Mouse (Mus musculus): ENCODE results near the gene Hapln4. TPM values are rescaled to one million over a fixed set of nuclear protein-coding genes. Genes with fewer than 3 reads are reported as not detected.

Hapln4 gene
- total and polyA plus RNA-seq, 3 experiments, result 0.07 to 0.30 (median 0.20) TPM

DNA sequence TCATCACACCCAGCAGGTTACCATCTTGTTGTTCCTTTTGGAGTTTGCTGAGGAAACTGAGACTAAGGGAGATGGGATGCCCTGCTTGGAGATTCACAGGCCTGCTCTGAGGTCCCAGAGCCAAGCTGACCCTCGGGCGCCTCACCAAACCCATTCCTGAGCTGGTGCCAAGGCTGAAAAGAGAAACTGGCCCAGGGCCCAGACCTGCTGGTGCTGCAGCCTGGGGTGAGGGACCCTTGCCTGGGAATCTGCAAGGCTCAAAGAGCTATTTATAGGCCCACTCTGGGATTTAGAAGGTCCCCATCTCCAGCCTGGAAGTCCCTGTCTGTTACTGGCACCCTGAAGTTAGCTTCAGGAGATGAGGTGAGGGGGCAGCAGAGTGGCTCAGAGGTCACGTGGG lies 45.2 kb downstream of the Hapln4 start:
- Histone ChIP-seq H3K27ac (ENCODE audit: insufficient read depth, low read depth) (no peak overlapping the region), H3K4me3 (replicated peaks in 1 of 3; ENCODE audit: low read depth in 2 of 3, low read length in 2 of 3, poor library complexity in 1 of 3) (no peak overlapping the region), H3K9ac (ENCODE audit: insufficient read depth, low read depth) (no peak overlapping the region), H3K79me2 (replicated peaks; ENCODE audit: control insufficient read depth, extremely low read depth, insufficient read depth, poor library complexity, severe bottlenecking) (peaks cover 14% of the 10 kb centered on the region), H3K9me3 (replicated peaks; ENCODE audit: low read length) (no peaks in the 10 kb centered on the region), H3K4me2 (ENCODE audit: insufficient read depth, low read depth, poor library complexity, severe bottlenecking) (no peak overlapping the region), H3K27me3 (replicated peaks) (no peaks in the 10 kb centered on the region), H3K4me1 (ENCODE audit: control insufficient read depth in 1 of 2, insufficient read depth in 2 of 2) (peaks cover 6 to 35% of the 10 kb centered on the region in 2 experiments; a peak in 3 of 4 replicates), H3K36me3 (replicated peaks in 1 of 2; ENCODE audit: control insufficient read depth in 1 of 2, insufficient read depth in 1 of 2, low read length in 1 of 2) (peaks cover 6 to 19% of the 10 kb centered on the region in 2 experiments)
- no peak for DNase-seq (ENCODE audit: extremely low read depth)
- TF ChIP-seq JUND (conservative IDR thresholded peaks at IDR 0.05; ENCODE audit: low read depth, low read length), result no peak
- TF ChIP-seq CHD1 (IDR thresholded peaks at IDR 0.05; ENCODE audit: low read depth, low read length), result no peak
- no peak for TF ChIP-seq NRF1 (IDR thresholded peaks at IDR 0.05; ENCODE audit: low read depth, low read length)
- no peak for TF ChIP-seq E2F4 (IDR thresholded peaks at IDR 0.05; ENCODE audit: insufficient replicate concordance, low read depth, low read length)
- TF ChIP-seq JUN (IDR thresholded peaks at IDR 0.05; ENCODE audit: insufficient read depth, low read depth, low read length), result no peak
- no peak for TF ChIP-seq CHD2 (IDR thresholded peaks at IDR 0.05; ENCODE audit: low read length)
- TF ChIP-seq MAZ (IDR thresholded peaks at IDR 0.05; ENCODE audit: low read depth, low read length), result no peak
- TF ChIP-seq GABPA (IDR thresholded peaks at IDR 0.05; ENCODE audit: insufficient replicate concordance, low read depth, low read length), result no peak
- no peak for TF ChIP-seq HCFC1 (IDR thresholded peaks at IDR 0.05; ENCODE audit: low read depth, low read length)
- no peak for TF ChIP-seq SMC3 (IDR thresholded peaks at IDR 0.05; ENCODE audit: low read depth, low read length)
- no peak for TF ChIP-seq POLR2A (IDR thresholded peaks at IDR 0.05; ENCODE audit: low read depth, low read length)
- dilution Hi-C loops (cut with MboI; ENCODE audit: extremely low pct_ligation_motif_present, extremely low pct_unique_long_range_greater_than_20kb, low sequenced_read_pairs), result no loop called here
- in situ Hi-C loops (cut with MboI; ENCODE audit: low pct_ligation_motif_present, low pct_unique_long_range_greater_than_20kb, low sequenced_read_pairs), result no loop called here

DNA sequence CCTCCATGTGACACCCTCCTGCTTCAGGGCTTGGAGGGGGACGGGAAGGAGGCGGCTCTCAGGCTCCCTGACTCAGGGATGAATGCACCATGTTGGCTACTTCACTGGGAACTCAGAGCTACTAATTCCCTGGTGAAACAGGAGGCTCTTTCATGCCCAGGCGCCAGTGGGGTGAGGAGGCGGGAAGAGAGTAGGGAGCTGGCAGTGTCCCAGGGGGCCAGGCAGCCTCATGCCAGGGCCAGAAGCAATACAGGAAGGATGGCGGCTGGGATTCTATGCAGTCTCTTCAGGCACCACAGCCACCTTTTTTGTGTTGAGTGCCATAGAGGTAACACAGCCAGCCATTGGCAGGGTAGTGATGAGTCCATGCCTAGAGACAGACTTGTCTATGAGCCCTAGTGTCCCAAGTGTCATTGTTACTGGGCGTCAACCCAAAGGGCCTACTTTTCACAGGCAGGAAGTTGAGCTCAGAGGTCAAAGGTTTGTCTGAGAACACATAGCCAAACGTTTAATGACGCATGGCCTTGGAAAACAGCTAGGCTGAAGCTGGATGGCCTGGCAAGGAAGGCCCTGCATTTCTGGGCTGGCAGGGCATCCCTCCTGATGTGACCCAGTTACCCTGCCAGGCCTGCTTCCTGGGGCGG lies 46.2 kb downstream of the Hapln4 start:
- peaks cover 10 to 43% of the 10 kb centered on the region in 2 experiments; a peak in 3 of 4 replicates for H3K4me1 ChIP-seq (ENCODE audit: control insufficient read depth in 1 of 2, insufficient read depth in 2 of 2)
- H3K9me3 ChIP-seq (replicated peaks; ENCODE audit: low read length), result no peaks in the 10 kb centered on the region
- dilution Hi-C loops (cut with MboI; ENCODE audit: extremely low pct_ligation_motif_present, extremely low pct_unique_long_range_greater_than_20kb, low sequenced_read_pairs) (no loop called here), in situ Hi-C loops (cut with MboI; ENCODE audit: low pct_ligation_motif_present, low pct_unique_long_range_greater_than_20kb, low sequenced_read_pairs) (no loop called here)
- no peak overlapping the region for H3K9ac ChIP-seq (ENCODE audit: insufficient read depth, low read depth)
- no peak for DNase-seq (ENCODE audit: extremely low read depth)
- no peaks in the 10 kb centered on the region for H3K27me3 ChIP-seq (replicated peaks)
- no peak overlapping the region for H3K4me2 ChIP-seq (ENCODE audit: insufficient read depth, low read depth, poor library complexity, severe bottlenecking)
- no peak for TF ChIP-seq NELFE (IDR thresholded peaks at IDR 0.05; ENCODE audit: low read depth, low read length)
- no peak for TF ChIP-seq USF2 (conservative IDR thresholded peaks at IDR 0.05; ENCODE audit: low read depth, low read length)
- no peak for TF ChIP-seq JUN (IDR thresholded peaks at IDR 0.05; ENCODE audit: insufficient read depth, low read depth, low read length)
- H3K4me3 ChIP-seq (replicated peaks in 1 of 3; ENCODE audit: low read depth in 2 of 3, low read length in 2 of 3, poor library complexity in 1 of 3), result no peak overlapping the region
- H3K27ac ChIP-seq (ENCODE audit: insufficient read depth, low read depth), result no peak overlapping the region
- peaks cover 16 to 29% of the 10 kb centered on the region in 2 experiments for H3K36me3 ChIP-seq (replicated peaks in 1 of 2; ENCODE audit: control insufficient read depth in 1 of 2, insufficient read depth in 1 of 2, low read length in 1 of 2)
- H3K79me2 ChIP-seq (replicated peaks; ENCODE audit: control insufficient read depth, extremely low read depth, insufficient read depth, poor library complexity, severe bottlenecking), result peaks cover 14% of the 10 kb centered on the region

DNA sequence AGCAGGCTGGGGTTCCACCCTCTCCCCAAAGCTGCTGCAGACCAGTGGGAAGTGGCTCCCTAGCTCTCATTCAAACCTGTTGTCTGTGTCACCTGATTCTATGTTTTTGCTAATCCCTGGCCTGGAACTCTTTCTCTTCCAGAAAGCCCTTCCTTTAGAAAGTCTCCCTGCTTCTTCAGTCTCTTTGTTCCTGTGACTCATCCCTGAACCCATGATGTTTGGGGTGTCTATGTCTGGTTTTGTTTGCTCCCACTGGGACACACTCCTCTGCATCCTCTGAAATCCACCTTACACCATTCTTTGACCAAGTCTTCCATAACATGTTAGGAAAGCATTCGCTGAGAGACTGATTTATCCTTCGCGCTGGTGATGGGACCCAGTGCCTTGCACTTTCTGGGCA lies 46.8 kb downstream of the Hapln4 start:
- H3K79me2 ChIP-seq (replicated peaks; ENCODE audit: control insufficient read depth, extremely low read depth, insufficient read depth, poor library complexity, severe bottlenecking), result peaks cover 14% of the 10 kb centered on the region
- peaks cover 23 to 35% of the 10 kb centered on the region in 2 experiments for H3K36me3 ChIP-seq (replicated peaks in 1 of 2; ENCODE audit: control insufficient read depth in 1 of 2, insufficient read depth in 1 of 2, low read length in 1 of 2)
- DNase-seq (ENCODE audit: extremely low read depth), result no peak
- no peaks in the 10 kb centered on the region for H3K9me3 ChIP-seq (replicated peaks; ENCODE audit: low read length)
- H3K4me2 ChIP-seq (ENCODE audit: insufficient read depth, low read depth, poor library complexity, severe bottlenecking), result no peak overlapping the region
- H3K4me3 ChIP-seq (replicated peaks in 1 of 3; ENCODE audit: low read depth in 2 of 3, low read length in 2 of 3, poor library complexity in 1 of 3), result no peak overlapping the region
- H3K4me1 ChIP-seq (ENCODE audit: control insufficient read depth in 1 of 2, insufficient read depth in 2 of 2), result peaks cover 10 to 43% of the 10 kb centered on the region in 2 experiments; a peak in 3 of 4 replicates
- in situ Hi-C loops (cut with MboI; ENCODE audit: low pct_ligation_motif_present, low pct_unique_long_range_greater_than_20kb, low sequenced_read_pairs), result loop anchor here (5.0 kb wide), 1 partner anchor 37 kb away; no protein-coding TSS in a partner anchor
- no peak overlapping the region for H3K9ac ChIP-seq (ENCODE audit: insufficient read depth, low read depth)
- dilution Hi-C loops (cut with MboI; ENCODE audit: extremely low pct_ligation_motif_present, extremely low pct_unique_long_range_greater_than_20kb, low sequenced_read_pairs), result no loop called here
- H3K27me3 ChIP-seq (replicated peaks), result no peaks in the 10 kb centered on the region
- TF ChIP-seq TBP (conservative IDR thresholded peaks at IDR 0.05; ENCODE audit: low read depth, low read length) (no peak), TCF12 (IDR thresholded peaks at IDR 0.05; ENCODE audit: low read depth, low read length) (no peak), CHD1 (IDR thresholded peaks at IDR 0.05; ENCODE audit: low read depth, low read length) (no peak), CHD2 (IDR thresholded peaks at IDR 0.05; ENCODE audit: low read length) (no peak), POLR2A (IDR thresholded peaks at IDR 0.05; ENCODE audit: low read depth, low read length) (no peak), ZC3H11A (IDR thresholded peaks at IDR 0.05; ENCODE audit: low read depth, low read length) (no peak), JUND (conservative IDR thresholded peaks at IDR 0.05; ENCODE audit: low read depth, low read length) (no peak), ZKSCAN1 (IDR thresholded peaks at IDR 0.05; ENCODE audit: borderline replicate concordance, low read depth, low read length) (no peak), SIN3A (IDR thresholded peaks at IDR 0.05; ENCODE audit: low read length) (no peak), MYC (IDR thresholded peaks at IDR 0.05; ENCODE audit: low read depth, low read length) (no peak), MAZ (IDR thresholded peaks at IDR 0.05; ENCODE audit: low read depth, low read length) (no peak)
- no peak overlapping the region for H3K27ac ChIP-seq (ENCODE audit: insufficient read depth, low read depth)

Data from CH12.LX (cell line).